Mouse (Mus musculus) CH12.LX (cell line): ENCODE data around the gene Eepd1. TPM values are rescaled to one million over a fixed set of nuclear protein-coding genes. Genes with fewer than 3 reads are reported as not detected.

Experiments
- DNase-seq: peaks from one replicate; pipeline ENCODE4 v3.0.0-alpha.2; 2013; ENCODE audit errors: extremely low read depth
- H3K27ac ChIP-seq: 2 replicates; pipeline ENCODE4 v1.5.1; 2012; ENCODE audit warnings: low read depth, mild to moderate bottlenecking, control low read depth, moderate library complexity; ENCODE audit not compliant: insufficient read depth
- H3K27me3 ChIP-seq: replicated peaks from 2 replicates; pipeline ENCODE3; 2012; ENCODE audit warnings: inconsistent platforms
- H3K36me3 ChIP-seq, 2 experiments: replicated peaks in 1 of 2; 2 replicates each; pipeline versions ENCODE3 to v1.6.1; 2012; ENCODE audit warnings: inconsistent platforms in 1 of 2, low read length in 1 of 2, mild to moderate bottlenecking in 1 of 2, mixed read lengths in 1 of 2, moderate library complexity in 1 of 2; ENCODE audit not compliant: control insufficient read depth in 1 of 2, insufficient read depth in 1 of 2
- H3K4me1 ChIP-seq, 2 experiments: 2 replicates each; pipeline ENCODE4 v1.6.1; 2012; ENCODE audit warnings: inconsistent platforms in 1 of 2, moderate library complexity in 1 of 2; ENCODE audit not compliant: insufficient read depth in 2 of 2, control insufficient read depth in 1 of 2
- H3K4me2 ChIP-seq: 2 replicates; pipeline ENCODE4 v1.6.1; 2012; ENCODE audit warnings: low read depth, mild to moderate bottlenecking, control low read depth; ENCODE audit not compliant: poor library complexity, insufficient read depth, severe bottlenecking
- H3K4me3 ChIP-seq, 3 experiments: fragments of 150-350 bp in 1 of 3; sonication (generic) in 1 of 3; replicated peaks in 1 of 3; 2 replicates each; pipeline versions ENCODE3 to v1.5.1; 2011 to 2012; ENCODE audit warnings: low read depth in 2 of 3, low read length in 2 of 3, mild to moderate bottlenecking in 2 of 3, moderate library complexity in 2 of 3, control low read depth in 1 of 3, improper control_type of control experiment in 1 of 3, inconsistent platforms in 1 of 3, mixed read lengths in 1 of 3; ENCODE audit not compliant: poor library complexity in 1 of 3
- H3K79me2 ChIP-seq: replicated peaks from 2 replicates; pipeline ENCODE4 v1.6.1; 2012; ENCODE audit warnings: mild to moderate bottlenecking, moderate library complexity; ENCODE audit not compliant: control insufficient read depth, poor library complexity, insufficient read depth, severe bottlenecking; ENCODE audit errors: extremely low read depth
- H3K9ac ChIP-seq: 2 replicates; pipeline ENCODE4 v1.6.1; 2012; ENCODE audit warnings: low read depth, mild to moderate bottlenecking, control low read depth, moderate library complexity; ENCODE audit not compliant: insufficient read depth
- H3K9me3 ChIP-seq: replicated peaks from 2 replicates; pipeline ENCODE3; 2012; ENCODE audit warnings: low read length, inconsistent platforms, mixed read lengths
- BHLHE40 ChIP-seq: IDR thresholded peaks from 2 replicates; pipeline ENCODE4 v1.6.1; 2011; ENCODE audit warnings: mild to moderate bottlenecking, low read depth, low read length, improper control_type of control experiment
- CHD1 ChIP-seq: IDR thresholded peaks from 2 replicates; pipeline ENCODE4 v1.6.1; 2012; ENCODE audit warnings: low read depth, low read length, improper control_type of control experiment, inconsistent platforms
- CTCF ChIP-seq, 2 experiments: IDR thresholded peaks in 1 of 2; conservative IDR thresholded peaks in 1 of 2; 2 replicates each; pipeline ENCODE4 v1.5.1; 2011 to 2012; ENCODE audit warnings: low read depth in 2 of 2, low read length in 2 of 2, improper control_type of control experiment in 1 of 2, inconsistent platforms in 1 of 2, mild to moderate bottlenecking in 1 of 2, moderate library complexity in 1 of 2
- ELF1 ChIP-seq: IDR thresholded peaks from 2 replicates; pipeline ENCODE4 v1.6.1; 2014; ENCODE audit warnings: low read depth, mild to moderate bottlenecking, inconsistent platforms, low read length, improper control_type of control experiment
- EP300 ChIP-seq: IDR thresholded peaks from 2 replicates; pipeline ENCODE4 v1.6.1; 2011; ENCODE audit warnings: low read length, improper control_type of control experiment
- ETS1 ChIP-seq: conservative IDR thresholded peaks from 2 replicates; pipeline ENCODE4 v1.6.1; 2012; ENCODE audit warnings: low read depth, mild to moderate bottlenecking, inconsistent platforms, low read length, improper control_type of control experiment, moderate library complexity
- HCFC1 ChIP-seq: IDR thresholded peaks from 2 replicates; pipeline ENCODE4 v1.6.1; 2012; ENCODE audit warnings: low read depth, mild to moderate bottlenecking, inconsistent platforms, low read length, improper control_type of control experiment
- IRF4 ChIP-seq: IDR thresholded peaks from 2 replicates; pipeline ENCODE4 v1.6.1; 2014; ENCODE audit warnings: low read depth, mild to moderate bottlenecking, inconsistent platforms, low read length, improper control_type of control experiment
- JUN ChIP-seq: IDR thresholded peaks from 2 replicates; pipeline ENCODE4 v1.6.1; 2011; ENCODE audit warnings: low read depth, mild to moderate bottlenecking, low read length, improper control_type of control experiment, moderate library complexity; ENCODE audit not compliant: insufficient read depth
- JUND ChIP-seq: conservative IDR thresholded peaks from 2 replicates; pipeline ENCODE4 v1.6.1; 2011; ENCODE audit warnings: low read depth, low read length, improper control_type of control experiment
- MAFK ChIP-seq: IDR thresholded peaks from 2 replicates; pipeline ENCODE4 v1.6.1; 2011; ENCODE audit warnings: low read length, improper control_type of control experiment; ENCODE audit not compliant: insufficient replicate concordance
- MAX ChIP-seq: IDR thresholded peaks from 2 replicates; pipeline ENCODE4 v1.6.1; 2011; ENCODE audit warnings: low read length, improper control_type of control experiment
- MAZ ChIP-seq: IDR thresholded peaks from 2 replicates; pipeline ENCODE4 v1.6.1; 2012; ENCODE audit warnings: low read depth, mild to moderate bottlenecking, inconsistent platforms, low read length, improper control_type of control experiment, moderate library complexity
- MEF2A ChIP-seq: IDR thresholded peaks from 2 replicates; pipeline ENCODE4 v1.6.1; 2014; ENCODE audit warnings: low read depth, mild to moderate bottlenecking, inconsistent platforms, low read length, improper control_type of control experiment, borderline replicate concordance
- NELFE ChIP-seq: IDR thresholded peaks from 2 replicates; pipeline ENCODE4 v1.6.1; 2011; ENCODE audit warnings: low read depth, low read length, improper control_type of control experiment
- POLR2AphosphoS2 ChIP-seq: IDR thresholded peaks from 2 replicates; pipeline ENCODE4 v1.6.1; 2011; ENCODE audit warnings: low read depth, low read length, improper control_type of control experiment
- RCOR1 ChIP-seq: conservative IDR thresholded peaks from 2 replicates; pipeline ENCODE4 v1.6.1; 2012; ENCODE audit warnings: low read depth, mild to moderate bottlenecking, inconsistent platforms, low read length, improper control_type of control experiment
- SIN3A ChIP-seq: IDR thresholded peaks from 2 replicates; pipeline ENCODE4 v1.6.1; 2012; ENCODE audit warnings: low read length, improper control_type of control experiment, inconsistent platforms
- SMC3 ChIP-seq: IDR thresholded peaks from 2 replicates; pipeline ENCODE4 v1.6.1; 2011; ENCODE audit warnings: low read depth, low read length, improper control_type of control experiment
- TCF12 ChIP-seq: IDR thresholded peaks from 2 replicates; pipeline ENCODE4 v1.6.1; 2014; ENCODE audit warnings: low read depth, mild to moderate bottlenecking, inconsistent platforms, low read length, improper control_type of control experiment
- UBTF ChIP-seq: IDR thresholded peaks from 2 replicates; pipeline ENCODE4 v1.6.1; 2012; ENCODE audit warnings: low read depth, mild to moderate bottlenecking, inconsistent platforms, low read length, improper control_type of control experiment, moderate library complexity
- USF1 ChIP-seq: IDR thresholded peaks from 2 replicates; pipeline ENCODE4 v1.6.1; 2014; ENCODE audit warnings: low read depth, mild to moderate bottlenecking, inconsistent platforms, low read length, improper control_type of control experiment
- ZC3H11A ChIP-seq: IDR thresholded peaks from 2 replicates; pipeline ENCODE4 v1.6.1; 2012; ENCODE audit warnings: low read depth, mild to moderate bottlenecking, inconsistent platforms, low read length, improper control_type of control experiment
- ZMIZ1 ChIP-seq: IDR thresholded peaks from 2 replicates; pipeline ENCODE4 v1.6.1; 2012; ENCODE audit warnings: low read depth, mild to moderate bottlenecking, inconsistent platforms, low read length, improper control_type of control experiment
- ZNF384 ChIP-seq: IDR thresholded peaks from 2 replicates; pipeline ENCODE4 v1.6.1; 2012; ENCODE audit warnings: low read depth, low read length, improper control_type of control experiment, inconsistent platforms
- dilution Hi-C: fragments of 300-500 bp; cut with MboI; formaldehyde crosslinking; loops from 2 replicates; pipeline ENCODE4 v1.14.3; 2020; ENCODE audit warnings: low sequenced_read_pairs; ENCODE audit not compliant: extremely low pct_unique_long_range_greater_than_20kb, extremely low pct_ligation_motif_present
- in situ Hi-C: fragments of 300-500 bp; cut with MboI; formaldehyde crosslinking; loops from 3 replicates; pipeline ENCODE4 v1.14.3; 2019; ENCODE audit warnings: low sequenced_read_pairs, low pct_ligation_motif_present, low pct_unique_long_range_greater_than_20kb, mixed read lengths
- polyA plus RNA-seq: library from polyadenylated mRNA; unstranded; fragments of >175 nt; gene quantifications from 2 replicates; pipeline ENCODE4 v1.2.1, GENCODE M21; 2012; ENCODE audit warnings: low read depth; ENCODE audit not compliant: insufficient read length
- total RNA-seq, 2 experiments: library from RNA; depleted of rRNA; stranded (reverse); fragments of 300-350 nt in 1 of 2; fragments of >200 nt in 1 of 2; gene quantifications; 2 replicates each; pipeline ENCODE4 v1.2.3; 2012 to 2014

Gene Eepd1
- total and polyA plus RNA-seq, 3 experiments, result 1.3 to 2.5 (median 2.2) TPM

- TF ChIP-seq CTCF (conservative IDR thresholded peaks at IDR 0.05 in 1 of 2, IDR thresholded peaks at IDR 0.05 in 1 of 2; ENCODE audit: low read depth in 2 of 2, low read length in 2 of 2) (no peak), POLR2AphosphoS2 (no peak), JUN (no peak), MAZ (no peak), IRF4 (no peak), ETS1 (no peak), BHLHE40 (no peak), ELF1 (no peak), HCFC1 (no peak), SIN3A (no peak), RCOR1 (no peak), MAFK (no peak)
- Histone ChIP-seq H3K4me3 (no peak overlapping the region), H3K4me2 (no peak overlapping the region), H3K9me3 (no peaks in the 10 kb centered on the region), H3K9ac (no peak overlapping the region), H3K27ac (no peak overlapping the region), H3K27me3 (no peaks in the 10 kb centered on the region), H3K79me2 (no peaks in the 10 kb centered on the region), H3K36me3 (peaks cover 0 to 2% of the 10 kb centered on the region in 2 experiments), H3K4me1 (peaks cover 3 to 14% of the 10 kb centered on the region in 2 experiments)
- in situ Hi-C loops (no loop called here), dilution Hi-C loops (no loop called here)
- no peak for DNase-seq
Measured at GRCm38 (mm10) chr9:25498770-25499169, 17.4 kb downstream of the Eepd1 start.

DNA sequence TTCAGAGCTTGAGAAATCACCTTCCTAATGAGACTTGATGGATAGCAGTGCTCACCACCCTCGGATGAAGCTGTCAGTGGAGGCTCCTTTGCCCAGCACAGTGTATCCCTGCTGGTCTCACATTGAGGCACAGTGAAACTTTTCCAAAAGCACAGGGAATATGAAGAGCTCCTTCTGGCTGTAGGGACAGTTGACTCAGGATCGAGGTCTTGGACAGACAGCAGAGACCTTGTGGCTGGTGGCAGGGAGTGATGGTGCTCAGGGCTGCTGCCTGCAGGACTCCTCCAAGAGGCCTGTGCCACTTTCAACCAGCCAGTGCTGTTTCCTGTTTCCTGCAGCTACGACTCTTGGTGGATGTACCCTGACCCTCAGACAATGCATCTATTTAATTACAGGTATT, 18.0 kb downstream of the Eepd1 start:
- dilution Hi-C loops, result no loop called here
- no peaks in the 10 kb centered on the region for H3K79me2 ChIP-seq
- no peaks in the 10 kb centered on the region for H3K27me3 ChIP-seq
- in situ Hi-C loops, result no loop called here
- no peak overlapping the region for H3K4me2 ChIP-seq
- no peak overlapping the region for H3K4me3 ChIP-seq
- no peak for DNase-seq
- peaks cover 3 to 14% of the 10 kb centered on the region in 2 experiments for H3K4me1 ChIP-seq
- no peak overlapping the region for H3K27ac ChIP-seq
- peaks cover 0 to 2% of the 10 kb centered on the region in 2 experiments for H3K36me3 ChIP-seq
- TF ChIP-seq JUN, result no peak
- TF ChIP-seq UBTF, result no peak
- TF ChIP-seq ZNF384, result no peak
- no peak for TF ChIP-seq TCF12
- TF ChIP-seq MEF2A, result no peak
- TF ChIP-seq ZMIZ1, result no peak
- no peak for TF ChIP-seq NELFE
- TF ChIP-seq SMC3, result no peak
- no peak for TF ChIP-seq CHD1
- TF ChIP-seq ETS1, result no peak
- TF ChIP-seq JUND, result no peak
- TF ChIP-seq ZC3H11A, result no peak
- TF ChIP-seq BHLHE40, result no peak
- TF ChIP-seq ELF1, result no peak
- no peak for TF ChIP-seq EP300
- TF ChIP-seq MAX, result no peak
- TF ChIP-seq SIN3A, result no peak
- TF ChIP-seq IRF4, result no peak
- no peak for TF ChIP-seq USF1
- no peaks in the 10 kb centered on the region for H3K9me3 ChIP-seq
- H3K9ac ChIP-seq, result no peak overlapping the region
